Mouse (Mus musculus) limb, embryonic 11.5 days (tissue): ENCODE measurements around the gene Havcr2. TPM values are rescaled to one million over a fixed set of nuclear protein-coding genes. Genes with fewer than 3 reads are reported as not detected.

Experiments used
- ATAC-seq: fragments of 200-750 bp; cut with Nextera tagmentation; 2 replicates; pipeline ENCODE4 v1.8.0; 2017; ENCODE audit warnings: low read depth; ENCODE audit not compliant: insufficient number of reproducible peaks, low FRiP score, low TSS enrichment
- DNase-seq: peaks from one replicate; pipeline ENCODE4 v3.0.0-alpha.2; 2015; ENCODE audit warnings: low spot score
- H3K27ac ChIP-seq: fragments of 300-500 bp; sonication (generic); replicated peaks from 2 replicates; pipeline ENCODE4 v1.5.1; 2014; ENCODE audit warnings: low read depth, mild to moderate bottlenecking, low read length
- H3K27me3 ChIP-seq: fragments of 300-500 bp; sonication (generic); 2 replicates; pipeline ENCODE4 v1.6.1; 2014; ENCODE audit warnings: mild to moderate bottlenecking, low read length, mixed read lengths; ENCODE audit not compliant: control insufficient read depth, insufficient read depth
- H3K36me3 ChIP-seq: fragments of 300-500 bp; sonication (generic); 2 replicates; pipeline ENCODE4 v1.6.1; 2014; ENCODE audit warnings: mild to moderate bottlenecking, low read length, moderate library complexity, mixed read lengths; ENCODE audit not compliant: control insufficient read depth, insufficient read depth
- H3K4me1 ChIP-seq: fragments of 300-500 bp; sonication (generic); 2 replicates; pipeline ENCODE4 v1.6.1; 2014; ENCODE audit warnings: low read length, mixed read lengths; ENCODE audit not compliant: control insufficient read depth, insufficient read depth
- H3K4me2 ChIP-seq: fragments of 300-500 bp; sonication (generic); 2 replicates; pipeline ENCODE4 v1.6.1; 2014; ENCODE audit warnings: low read depth, mild to moderate bottlenecking, moderate library complexity; ENCODE audit not compliant: severe bottlenecking
- H3K4me3 ChIP-seq: fragments of 300-500 bp; sonication (generic); 2 replicates; pipeline ENCODE4 v1.5.1; 2014; ENCODE audit warnings: low read depth, low read length
- H3K9ac ChIP-seq: fragments of 300-500 bp; sonication (generic); 2 replicates; pipeline ENCODE4 v1.6.1; 2014; ENCODE audit warnings: mild to moderate bottlenecking, low read length
- H3K9me3 ChIP-seq: fragments of 300-500 bp; sonication (generic); 2 replicates; pipeline ENCODE4 v1.6.1; 2016; ENCODE audit warnings: low read length; ENCODE audit not compliant: control insufficient read depth
- WGBS: fragments of 180-500 bp; shearing (Covaris S2); extraction: QIAGEN DNeasy Blood & Tissue Kit; methylation state at CpG from one replicate; pipeline ENCODE4 v1.1.7; 2014; 5-methylcytosine and 5-hydroxymethylcytosine counted together
- polyA plus RNA-seq: library from polyadenylated mRNA; unstranded; fragments of >200 nt; fragmentation: Nextera tagmentation; extraction: Ambion mirVana; gene quantifications from 2 replicates; pipeline ENCODE4 v1.2.1, GENCODE M21; 2014

Havcr2 gene
- polyA plus RNA-seq, 1 experiment from 2014 or later = 0.16 TPM

DNA sequence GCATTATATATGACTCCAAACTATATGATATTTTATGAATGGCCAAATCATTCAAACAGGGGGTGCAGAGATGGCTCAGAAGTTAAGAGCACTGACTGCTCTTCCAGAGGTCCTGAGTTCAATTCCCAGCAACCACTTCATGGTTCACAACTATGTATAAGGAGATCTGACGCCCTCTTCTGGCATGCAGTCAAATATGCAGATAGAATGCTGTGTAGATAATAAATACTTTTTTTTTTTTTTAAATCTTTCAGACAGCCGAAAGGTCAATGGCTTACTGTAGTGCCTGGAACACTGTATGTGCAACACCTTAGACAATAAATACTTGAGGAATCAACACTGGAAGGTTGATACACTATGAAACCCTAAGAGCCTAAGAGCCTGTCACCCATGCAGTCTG is 24.6 kb upstream of the Havcr2 start:
- H3K9ac ChIP-seq = no peak overlapping the region
- no peaks in the 10 kb centered on the region for H3K9me3 ChIP-seq
- DNase-seq = no peak
- no peaks in the 10 kb centered on the region for H3K36me3 ChIP-seq
- H3K27ac ChIP-seq = no peak overlapping the region
- H3K4me2 ChIP-seq = no peak overlapping the region
- no peak for ATAC-seq
- no peaks in the 10 kb centered on the region for H3K27me3 ChIP-seq
- no peak overlapping the region for H3K4me3 ChIP-seq
- 88% methylated on average over 2 of the region's 2 CpGs for WGBS
- no peaks in the 10 kb centered on the region for H3K4me1 ChIP-seq

DNA sequence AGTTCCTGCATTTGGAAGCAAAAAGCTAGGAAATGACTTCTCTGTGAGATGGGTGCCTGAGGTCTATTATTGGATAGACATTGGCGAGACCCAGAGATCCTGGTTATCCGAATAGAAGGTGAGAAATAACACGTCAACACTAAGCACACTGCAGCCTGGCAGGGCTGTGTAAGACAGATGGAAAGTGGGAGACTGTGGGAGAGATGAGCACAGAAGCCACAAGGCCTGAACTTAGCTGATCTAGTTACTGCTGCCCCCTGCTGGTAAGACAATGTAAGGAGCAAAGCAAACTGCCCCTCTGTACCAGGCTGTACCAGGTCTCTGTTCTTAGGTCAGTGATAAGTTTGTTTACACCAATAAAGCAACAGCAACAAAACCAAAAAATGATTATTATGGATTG is 23.6 kb upstream of the Havcr2 start:
- Histone ChIP-seq H3K4me3 (no peak overlapping the region), H3K27ac (no peak overlapping the region), H3K36me3 (no peaks in the 10 kb centered on the region), H3K27me3 (no peaks in the 10 kb centered on the region), H3K9ac (no peak overlapping the region), H3K4me1 (no peaks in the 10 kb centered on the region), H3K4me2 (no peak overlapping the region), H3K9me3 (no peaks in the 10 kb centered on the region)
- 18% methylated on average over 3 of the region's 3 CpGs for WGBS
- peak; percentile 84 for DNase-seq
- no peak for ATAC-seq

DNA sequence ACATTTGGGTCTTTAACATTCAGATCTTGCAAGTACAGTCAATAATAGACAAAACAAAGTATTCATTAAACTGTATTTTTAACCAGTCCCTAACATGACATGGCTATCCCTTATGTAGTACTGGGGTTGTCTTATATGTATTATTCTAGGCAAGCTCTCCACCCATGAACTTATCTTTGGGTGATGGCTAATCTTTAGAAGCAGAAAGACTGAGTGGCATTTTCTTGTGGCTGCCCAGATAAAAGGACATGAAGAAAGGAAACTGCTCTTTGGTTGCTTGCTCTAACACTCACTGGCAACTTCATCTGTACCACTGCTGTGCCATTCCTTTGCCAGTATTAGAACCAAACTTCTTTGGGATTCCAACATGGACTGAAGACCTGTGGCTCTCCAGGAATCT is 19.4 kb upstream of the Havcr2 start:
- Histone ChIP-seq H3K9me3 (no peaks in the 10 kb centered on the region), H3K27ac (no peak overlapping the region), H3K9ac (no peak overlapping the region), H3K4me1 (no peaks in the 10 kb centered on the region), H3K4me3 (no peak overlapping the region), H3K4me2 (no peak overlapping the region), H3K27me3 (no peaks in the 10 kb centered on the region), H3K36me3 (no peaks in the 10 kb centered on the region)
- no peak for DNase-seq
- ATAC-seq = no peak

DNA sequence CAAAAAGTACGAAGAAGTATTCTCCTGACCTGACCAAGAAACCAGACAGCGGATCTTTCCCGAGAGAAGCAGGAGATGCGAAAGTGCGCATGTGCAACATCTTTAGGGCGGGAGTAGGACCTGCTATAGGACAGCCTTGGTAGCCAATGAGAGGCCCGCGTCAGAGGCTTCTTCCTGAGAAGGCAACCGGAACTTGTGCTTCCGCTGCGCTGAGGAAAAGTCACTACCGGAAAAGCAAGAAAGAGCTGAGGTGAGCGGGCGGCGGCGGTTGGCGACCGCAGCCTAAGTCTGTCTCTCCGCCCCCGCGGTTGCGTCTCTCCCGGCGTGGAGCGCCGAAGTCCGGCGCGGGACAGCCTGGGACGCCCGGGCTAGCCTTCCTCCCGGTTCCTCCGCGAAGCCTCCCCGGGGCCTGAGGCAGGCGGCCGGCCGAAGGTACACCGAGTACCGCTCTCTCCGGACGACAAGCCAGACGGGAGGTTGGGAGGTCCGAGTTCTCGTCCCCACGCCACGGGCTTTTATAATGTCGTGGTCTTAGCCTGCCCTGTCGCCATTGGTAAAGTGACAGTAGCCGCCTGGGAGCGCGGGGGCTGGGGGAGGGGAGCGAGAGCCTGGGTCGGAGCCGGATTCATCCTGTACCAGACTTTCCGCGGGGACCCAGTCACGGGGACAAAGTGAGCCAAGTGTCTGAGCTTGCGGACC is 17.8 kb upstream of the Havcr2 start, which contains the start of gene Med7:
Med7 (plus strand) TSS at position 166 of the 699 bp plus-strand sequence.
- under 1% methylated on average over 58 of the region's 59 CpGs for WGBS

DNA sequence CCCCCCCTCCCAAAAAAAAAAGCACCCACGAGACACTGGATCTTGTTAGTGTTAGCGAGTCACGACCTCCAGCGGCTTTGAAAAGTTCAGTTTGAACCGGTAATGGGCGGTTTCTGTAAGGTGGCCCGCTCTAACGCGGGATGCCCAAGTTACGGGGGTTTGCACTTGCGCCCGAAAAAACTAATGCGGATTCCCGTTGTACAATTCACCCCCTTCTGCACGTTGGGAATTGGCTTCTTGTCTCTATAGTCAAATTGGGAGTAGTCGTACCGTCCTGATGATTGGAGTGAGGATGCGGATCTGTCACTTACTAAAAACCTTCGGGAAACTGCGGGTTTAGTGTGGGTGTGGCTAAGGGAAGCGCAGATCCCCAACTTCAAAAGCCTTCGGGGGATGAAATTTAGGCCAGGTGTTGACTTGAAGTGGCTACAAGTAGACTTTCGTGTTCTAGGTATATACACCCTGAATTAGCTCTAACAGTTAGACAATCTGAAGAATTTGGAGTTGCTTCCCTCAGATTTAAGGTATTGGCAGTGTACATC is 17.2 kb upstream of the Havcr2 start:
- peak overlapping the region; percentile 94 for H3K4me3 ChIP-seq
- peak overlapping the region; percentile 73 for H3K4me2 ChIP-seq
- peaks cover 4% of the 10 kb centered on the region for H3K36me3 ChIP-seq
- under 1% methylated on average over 23 of the region's 23 CpGs for WGBS
- ATAC-seq (peak; percentile 23), DNase-seq (peak; percentile 75)
- peak overlapping the region; percentile 83 for H3K27ac ChIP-seq
- no peaks in the 10 kb centered on the region for H3K4me1 ChIP-seq
- H3K9ac ChIP-seq = peak overlapping the region; percentile 93
- no peaks in the 10 kb centered on the region for H3K9me3 ChIP-seq
- H3K27me3 ChIP-seq = no peaks in the 10 kb centered on the region

More for the DNA sequence above, 17.8 kb upstream of the Havcr2 start, which contains the start of gene Med7:
- Histone ChIP-seq H3K36me3 (peaks cover 3% of the 10 kb centered on the region), H3K27me3 (no peaks in the 10 kb centered on the region), H3K27ac (peak within 1 kb of the TSS; percentile 83), H3K4me3 (peak within 1 kb of the TSS; percentile 94), H3K9me3 (no peaks in the 10 kb centered on the region), H3K4me2 (peak within 1 kb of the TSS; percentile 73), H3K9ac (peak within 1 kb of the TSS; percentile 93), H3K4me1 (no peaks in the 10 kb centered on the region)
- ATAC-seq = peak; percentile 95
- peak; percentile 94 for DNase-seq

DNA sequence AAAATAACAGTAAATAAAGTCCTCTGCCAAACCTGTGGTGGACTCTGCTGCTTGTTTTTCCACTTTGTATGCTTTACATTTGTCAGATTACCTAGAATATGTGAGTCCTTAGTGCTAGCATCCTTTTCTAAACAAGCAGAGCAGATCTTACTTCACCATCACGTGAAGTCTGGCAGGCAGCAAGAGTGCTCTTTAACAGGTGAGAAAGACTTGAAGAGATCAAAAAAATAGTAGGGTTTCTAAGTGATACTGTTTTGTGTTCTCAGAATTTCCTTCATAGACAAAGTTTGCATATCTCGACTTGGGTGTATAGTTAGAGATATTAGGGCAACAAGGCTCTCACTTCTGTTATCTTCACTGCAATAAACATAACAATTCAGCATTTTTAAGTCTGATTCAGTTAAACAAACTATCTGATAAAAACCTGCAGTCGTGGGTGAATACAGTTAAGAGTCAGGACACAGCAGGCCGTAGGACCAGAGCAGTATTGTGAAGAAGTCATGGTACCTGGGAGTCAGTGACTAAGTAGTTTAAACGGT is 15.7 kb upstream of the Havcr2 start:
- Histone ChIP-seq H3K9ac (no peak overlapping the region), H3K27me3 (no peaks in the 10 kb centered on the region), H3K4me2 (no peak overlapping the region), H3K27ac (no peak overlapping the region), H3K36me3 (peaks cover 6% of the 10 kb centered on the region), H3K4me1 (no peaks in the 10 kb centered on the region), H3K4me3 (no peak overlapping the region), H3K9me3 (no peaks in the 10 kb centered on the region)
- 94% methylated on average over 5 of the region's 5 CpGs for WGBS
- no peak for ATAC-seq
- DNase-seq = no peak

DNA sequence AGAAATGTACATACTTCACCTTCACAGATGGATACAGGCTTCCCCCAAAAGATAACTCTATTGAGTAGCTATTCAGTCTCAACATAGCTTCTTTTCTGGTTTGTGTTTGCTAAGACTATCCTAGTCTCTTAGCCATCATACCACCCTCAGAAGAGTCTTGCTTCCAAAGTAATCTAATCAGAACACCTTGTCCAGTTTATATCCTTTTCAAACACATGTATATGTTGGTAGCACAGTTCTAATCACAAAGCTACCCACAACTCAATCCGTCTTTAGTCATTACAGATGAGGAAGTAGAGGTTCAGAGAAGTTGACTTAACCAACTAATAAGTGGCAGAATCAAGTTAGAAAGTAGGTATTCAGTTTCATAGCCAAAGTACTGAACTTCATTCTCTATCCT is 13.0 kb upstream of the Havcr2 start:
- DNase-seq = no peak
- peaks cover 6% of the 10 kb centered on the region for H3K36me3 ChIP-seq
- 93% methylated on average over 1 of the region's 1 CpGs for WGBS
- no peak for ATAC-seq
- H3K4me3 ChIP-seq = no peak overlapping the region
- H3K4me2 ChIP-seq = no peak overlapping the region
- H3K27me3 ChIP-seq = no peaks in the 10 kb centered on the region
- H3K27ac ChIP-seq = no peak overlapping the region
- no peak overlapping the region for H3K9ac ChIP-seq
- H3K9me3 ChIP-seq = no peaks in the 10 kb centered on the region
- no peaks in the 10 kb centered on the region for H3K4me1 ChIP-seq

DNA sequence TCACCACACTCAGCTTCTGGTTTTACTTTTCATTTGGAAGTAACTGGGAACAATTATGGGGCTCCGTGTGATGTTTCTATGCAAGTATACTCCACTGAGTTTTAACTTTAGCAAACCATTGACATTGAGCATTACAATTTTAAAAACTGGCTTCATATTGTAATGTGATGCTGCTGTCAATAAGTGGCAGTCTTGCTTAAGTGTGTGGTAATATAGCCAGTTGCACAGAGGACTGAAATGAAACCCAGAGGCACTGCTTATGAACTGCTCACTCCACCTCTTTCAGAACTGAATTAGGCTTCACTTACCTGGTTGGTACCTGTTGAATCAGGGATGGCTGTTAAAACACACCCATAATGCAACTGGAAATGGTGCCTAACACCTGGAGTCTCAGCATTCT is 11.6 kb upstream of the Havcr2 start:
- Histone ChIP-seq H3K36me3 (peaks cover 6% of the 10 kb centered on the region), H3K4me1 (no peaks in the 10 kb centered on the region), H3K9me3 (no peaks in the 10 kb centered on the region), H3K4me2 (no peak overlapping the region), H3K27ac (no peak overlapping the region), H3K27me3 (no peaks in the 10 kb centered on the region), H3K9ac (no peak overlapping the region), H3K4me3 (no peak overlapping the region)
- ATAC-seq (no peak), DNase-seq (no peak)
- 90% methylated on average over 1 of the region's 1 CpGs for WGBS
